ENCODE assay signal across 8 mouse cellular contexts in genomic region chr19:25545714-25546340, GRCm38 (mm10). TPM values are rescaled to one million over a fixed set of nuclear protein-coding genes. Genes with fewer than 3 reads are reported as not detected.
DNase-seq lines count a peak whose midpoint lies in the region; ATAC-seq and TF ChIP-seq lines count a peak whose summit lies in the region.

No protein-coding gene starts in this region.

- DNase-seq in gastrocnemius, adult 18-20 months (ENCODE audit: low spot score): peak; percentile 46
- DNase-seq in gastrocnemius, postnatal 25 days: no peak
- DNase-seq in cerebellum, adult 18-20 months: peak; percentile 16 to 19
- peak; percentile 61 for DNase-seq in hindlimb bud, embryonic 11.5 days (ENCODE audit: extremely low spot score, low read depth, low spot score)
- DNase-seq in left cerebral cortex, adult 2 months (ENCODE audit: extremely low spot score in 1 of 2, low spot score in 2 of 2): peak; percentile 16 to 30
- peak; percentile 14 for DNase-seq in spleen, adult 12 weeks (ENCODE audit: low spot score)

- H3K36me3 ChIP-seq in forebrain, embryonic 15.5 days: no peaks in the 10 kb centered on the region

- H3K27ac ChIP-seq in forebrain, embryonic 15.5 days (replicated peaks): no peak overlapping the region
- no peak overlapping the region for H3K27ac ChIP-seq in left cerebral cortex, adult 2 months

- peak; percentile 87 for ATAC-seq in forebrain, embryonic 15.5 days (replicated peaks)
- ATAC-seq in megakaryocyte-erythroid progenitor cell, adult 5-6 weeks (replicated peaks; ENCODE audit: low FRiP score, low TSS enrichment, poor library complexity, severe bottlenecking): 0 out of 2 replicates have a peak, but pooled peaks have one; percentile 55

- H3K9ac ChIP-seq in forebrain, embryonic 15.5 days (replicated peaks): no peak overlapping the region

- H3K9me3 ChIP-seq in forebrain, embryonic 15.5 days: no peaks in the 10 kb centered on the region

- WGBS in forebrain, embryonic 15.5 days: 35% methylated on average over 13 of the region's 13 CpGs

- peak; percentile 75 for TF ChIP-seq CTCF in left cerebral cortex, adult 2 months (IDR thresholded peaks at IDR 0.05)

- peaks cover 3% of the 10 kb centered on the region; the same call in 1 of the 2 replicates for H3K4me1 ChIP-seq in forebrain, embryonic 15.5 days

- no peak overlapping the region for H3K4me2 ChIP-seq in forebrain, embryonic 15.5 days (replicated peaks)

- H3K4me3 ChIP-seq in forebrain, embryonic 15.5 days: no peak overlapping the region
- H3K4me3 ChIP-seq in left cerebral cortex, adult 2 months: no peak overlapping the region

- intact Hi-C loops in left cerebral cortex, adult 2 months (cut with DNase I): loop anchor here (1.0 to 10.0 kb wide), 3 partner anchors 77 to 649 kb away; no protein-coding TSS in a partner anchor

- H3K27me3 ChIP-seq in forebrain, embryonic 15.5 days: no peaks in the 10 kb centered on the region

RNA-seq across cellular contexts. Expression of gene Dmrt1, which starts 40.4 kb away (rescaled TPM):
- total RNA-seq in gastrocnemius, adult 18-20 months (2021): not detected
- not detected for total RNA-seq in gastrocnemius, postnatal 25 days (2021)
- 0.10 and 0.18 TPM in 2 replicates for polyA plus RNA-seq in forebrain, embryonic 15.5 days (2015; fragmentation: Nextera tagmentation; extraction: Ambion mirVana)
- total RNA-seq in left cerebral cortex, adult 2 months (2021): not detected
- not detected in 2 replicates for total RNA-seq in megakaryocyte-erythroid progenitor cell, adult 5-6 weeks (2014; fragmentation: Nextera tagmentation)
- total RNA-seq in megakaryocyte-erythroid progenitor cell, adult 5-6 weeks (2017): not detected in 2 replicates
